Mouse (Mus musculus) embryonic facial prominence, embryonic 11.5 days (tissue): ENCODE results near the gene Cdh6. TPM values are rescaled to one million over a fixed set of nuclear protein-coding genes. Genes with fewer than 3 reads are reported as not detected.
A peak's percentile ranks its signal among the peaks of the same experiment; 100 is the strongest.

ENCODE experiments used
- ATAC-seq: fragments of 200-750 bp; cut with Nextera tagmentation; replicated peaks from 2 replicates; pipeline ENCODE4 v1.8.0; 2017; ENCODE audit warnings: low read depth; ENCODE audit not compliant: insufficient number of reproducible peaks, low FRiP score, low TSS enrichment
- DNase-seq: peaks from one replicate; pipeline ENCODE4 v3.0.0-alpha.2; 2015; ENCODE audit warnings: low spot score
- H3K27ac ChIP-seq: fragments of 300-500 bp; sonication (generic); replicated peaks from 2 replicates; pipeline ENCODE4 v1.5.1; 2014; ENCODE audit warnings: mild to moderate bottlenecking, low read depth, low read length, control low read depth
- H3K27me3 ChIP-seq: fragments of 300-500 bp; sonication (generic); 2 replicates; pipeline ENCODE4 v1.6.1; 2014; ENCODE audit warnings: mild to moderate bottlenecking, low read length, moderate library complexity, mixed read lengths; ENCODE audit not compliant: control insufficient read depth, insufficient read depth
- H3K36me3 ChIP-seq: fragments of 300-500 bp; sonication (generic); replicated peaks from 2 replicates; pipeline ENCODE4 v1.6.1; 2014; ENCODE audit warnings: low read depth, mild to moderate bottlenecking, low read length, moderate library complexity, mixed read lengths; ENCODE audit not compliant: control insufficient read depth, insufficient read depth
- H3K4me1 ChIP-seq: fragments of 300-500 bp; sonication (generic); 2 replicates; pipeline ENCODE4 v1.6.1; 2014; ENCODE audit warnings: low read length, mixed read lengths; ENCODE audit not compliant: control insufficient read depth, insufficient read depth
- H3K4me2 ChIP-seq: fragments of 300-500 bp; sonication (generic); 2 replicates; pipeline ENCODE4 v1.6.1; 2014; ENCODE audit warnings: low read depth, mild to moderate bottlenecking, control low read depth, low read length, moderate library complexity
- H3K4me3 ChIP-seq: fragments of 300-500 bp; sonication (generic); 2 replicates; pipeline ENCODE4 v1.5.1; 2014; ENCODE audit warnings: low read depth, low read length, control low read depth
- H3K9ac ChIP-seq: fragments of 300-500 bp; sonication (generic); replicated peaks from 2 replicates; pipeline ENCODE4 v1.6.1; 2014; ENCODE audit warnings: mild to moderate bottlenecking, control low read depth, low read length
- H3K9me3 ChIP-seq: fragments of 300-500 bp; sonication (generic); replicated peaks from 2 replicates; pipeline ENCODE4 v1.6.1; 2016; ENCODE audit warnings: mild to moderate bottlenecking, low read length, inconsistent platforms, mixed read lengths; ENCODE audit not compliant: control insufficient read depth
- WGBS: fragments of 180-500 bp; shearing (Covaris S2); extraction: QIAGEN DNeasy Blood & Tissue Kit; methylation state at CpG from one replicate; pipeline ENCODE4 v1.1.7; 2014; 5-methylcytosine and 5-hydroxymethylcytosine counted together
- polyA plus RNA-seq: library from polyadenylated mRNA; unstranded; fragments of >200 nt; fragmentation: Nextera tagmentation; extraction: Ambion mirVana; gene quantifications from 2 replicates; pipeline ENCODE4 v1.2.1, GENCODE M21; 2014

The Cdh6 gene
- polyA plus RNA-seq, 1 experiment from 2014 or later = 14.6 TPM

DNA sequence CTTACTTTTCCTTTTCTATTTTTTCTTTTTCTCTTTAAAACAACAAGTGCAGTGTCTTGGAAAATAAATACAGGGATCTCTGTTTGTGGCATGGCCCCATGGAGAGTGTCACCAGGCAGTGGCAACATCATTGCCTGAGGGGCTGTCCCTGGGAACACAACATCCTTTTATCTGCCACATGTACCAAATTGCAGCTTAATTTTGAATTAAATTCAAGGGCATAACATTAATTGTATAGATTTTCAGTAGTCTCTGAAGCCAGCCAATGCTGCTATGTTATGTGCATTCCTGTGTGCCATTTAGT, 105.3 kb downstream of the Cdh6 start:
- Histone ChIP-seq H3K9ac (no peak overlapping the region), H3K9me3 (no peaks in the 10 kb centered on the region), H3K4me2 (no peak overlapping the region), H3K36me3 (no peaks in the 10 kb centered on the region), H3K4me1 (no peaks in the 10 kb centered on the region), H3K27ac (no peak overlapping the region), H3K4me3 (no peak overlapping the region), H3K27me3 (no peaks in the 10 kb centered on the region)
- no peak for DNase-seq
- no peak for ATAC-seq

DNA sequence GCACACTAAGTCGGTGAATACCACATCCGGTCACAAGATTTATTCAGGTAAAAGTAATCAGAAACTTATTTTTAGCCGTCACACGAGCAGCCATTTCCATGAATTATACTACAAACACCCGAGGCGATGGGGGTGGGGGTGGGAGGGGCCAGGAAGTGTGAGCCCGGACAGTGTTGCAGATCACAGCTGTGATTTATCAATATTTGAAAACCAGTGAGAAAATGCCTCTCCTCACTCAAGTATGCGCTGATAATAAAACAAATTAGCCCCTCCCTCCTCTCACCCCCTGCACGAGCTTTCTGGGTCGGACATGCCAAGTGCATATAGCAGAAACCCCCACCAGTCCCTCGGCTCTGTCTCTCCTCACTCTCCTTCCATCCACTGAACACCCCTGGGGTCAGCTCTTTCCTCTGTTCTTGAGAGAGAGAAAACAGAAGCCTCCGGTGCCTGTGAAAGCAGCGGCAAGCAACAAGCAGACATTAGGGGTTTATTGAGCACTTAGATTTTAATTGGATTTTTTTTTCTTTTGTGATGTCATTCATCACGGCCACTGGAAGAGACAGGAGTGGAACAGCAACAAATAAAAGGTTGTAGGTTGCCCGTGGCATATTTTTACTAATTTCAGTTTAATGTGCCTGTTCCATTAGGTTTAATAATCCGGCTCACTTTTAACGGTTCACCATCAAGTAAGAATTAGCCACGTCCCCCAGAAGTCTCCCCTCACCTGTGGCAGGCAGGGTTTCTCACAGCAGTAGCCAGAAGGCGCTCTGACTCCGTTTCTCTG, 105.9 kb downstream of the Cdh6 start:
- 37% methylated on average over 20 of the region's 20 CpGs for WGBS
- Histone ChIP-seq H3K4me3 (0 out of 2 replicates have a peak overlapping the region, but pooled peaks have one; percentile 2), H3K27ac (no peak overlapping the region), H3K36me3 (no peaks in the 10 kb centered on the region), H3K9me3 (no peaks in the 10 kb centered on the region), H3K4me2 (peak overlapping the region; percentile 2; the same call in 1 of the 2 replicates), H3K4me1 (no peaks in the 10 kb centered on the region), H3K9ac (no peak overlapping the region), H3K27me3 (no peaks in the 10 kb centered on the region)
- ATAC-seq = peak; percentile 61; the same call in 1 of the 2 replicates
- DNase-seq = no peak

DNA sequence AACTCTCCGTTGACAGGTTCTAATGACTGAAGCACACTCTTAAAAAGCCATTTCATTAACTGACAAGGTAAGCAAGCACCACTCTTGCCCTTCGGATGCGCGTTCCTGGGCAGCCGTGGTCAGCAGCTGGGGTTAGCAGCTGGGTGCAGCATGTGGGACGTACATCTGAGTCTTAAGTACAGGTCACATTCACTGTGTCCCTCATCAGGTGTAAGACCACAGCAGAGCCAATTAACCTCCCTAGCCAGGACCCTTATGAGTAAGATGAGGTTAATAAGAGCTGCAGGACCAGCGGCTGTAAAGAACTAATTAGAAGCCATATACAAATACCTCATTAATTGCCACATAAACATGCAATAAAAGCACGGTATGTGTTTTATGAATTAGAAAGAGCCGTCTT, 106.7 kb downstream of the Cdh6 start:
- Histone ChIP-seq H3K9ac (no peak overlapping the region), H3K36me3 (no peaks in the 10 kb centered on the region), H3K27me3 (no peaks in the 10 kb centered on the region), H3K4me3 (no peak overlapping the region), H3K4me2 (no peak overlapping the region), H3K9me3 (no peaks in the 10 kb centered on the region), H3K27ac (no peak overlapping the region), H3K4me1 (no peaks in the 10 kb centered on the region)
- 51% methylated on average over 9 of the region's 9 CpGs for WGBS
- no peak for DNase-seq
- no peak for ATAC-seq

DNA sequence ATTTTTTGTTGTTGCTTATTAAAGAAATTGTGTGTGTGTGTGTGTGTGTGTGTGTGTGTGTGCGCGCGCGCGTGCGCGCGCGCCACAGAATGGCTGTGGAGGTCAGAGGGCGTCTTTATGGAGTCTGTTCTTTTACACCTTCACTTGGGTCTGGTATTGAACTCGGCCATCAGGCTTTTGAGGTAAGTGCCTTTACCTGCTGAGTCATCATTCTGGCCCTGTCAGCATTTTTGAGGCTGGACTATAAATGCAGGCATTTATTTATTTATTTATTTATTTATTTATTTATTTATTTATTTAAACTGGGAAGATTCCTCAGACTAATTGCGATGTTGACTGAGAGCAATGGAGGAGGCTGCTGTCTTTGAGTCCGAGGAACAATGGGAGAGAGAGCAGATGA, 109.8 kb downstream of the Cdh6 start:
- Histone ChIP-seq H3K9me3 (no peaks in the 10 kb centered on the region), H3K4me3 (no peak overlapping the region), H3K4me1 (no peaks in the 10 kb centered on the region), H3K36me3 (no peaks in the 10 kb centered on the region), H3K27ac (no peak overlapping the region), H3K27me3 (no peaks in the 10 kb centered on the region), H3K4me2 (no peak overlapping the region), H3K9ac (no peak overlapping the region)
- 94% methylated on average over 13 of the region's 13 CpGs for WGBS
- ATAC-seq = no peak
- no peak for DNase-seq

DNA sequence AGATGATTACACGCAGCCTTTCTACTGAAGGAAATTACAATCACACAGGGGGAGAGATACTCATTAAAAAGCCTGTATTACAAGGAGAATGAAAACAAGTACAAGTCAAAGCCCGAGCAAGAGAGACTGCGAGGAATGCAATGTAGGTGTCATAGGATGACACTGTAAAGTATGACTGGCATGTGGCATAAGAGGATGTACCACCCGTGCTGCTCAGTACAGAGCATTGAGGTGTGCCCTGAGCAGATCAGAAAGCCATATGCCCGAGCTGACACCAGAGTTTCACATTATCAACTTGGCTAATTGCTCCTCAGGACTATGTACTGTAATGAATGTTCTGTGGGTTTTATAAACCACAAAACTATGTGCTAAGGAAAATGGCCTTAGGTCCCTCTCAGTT, 115.7 kb downstream of the Cdh6 start:
- Histone ChIP-seq H3K4me3 (no peak overlapping the region), H3K27ac (no peak overlapping the region), H3K9ac (no peak overlapping the region), H3K9me3 (no peaks in the 10 kb centered on the region), H3K4me1 (no peaks in the 10 kb centered on the region), H3K4me2 (no peak overlapping the region), H3K36me3 (no peaks in the 10 kb centered on the region), H3K27me3 (no peaks in the 10 kb centered on the region)
- DNase-seq (no peak), ATAC-seq (no peak)
- 87% methylated on average over 5 of the region's 5 CpGs for WGBS

DNA sequence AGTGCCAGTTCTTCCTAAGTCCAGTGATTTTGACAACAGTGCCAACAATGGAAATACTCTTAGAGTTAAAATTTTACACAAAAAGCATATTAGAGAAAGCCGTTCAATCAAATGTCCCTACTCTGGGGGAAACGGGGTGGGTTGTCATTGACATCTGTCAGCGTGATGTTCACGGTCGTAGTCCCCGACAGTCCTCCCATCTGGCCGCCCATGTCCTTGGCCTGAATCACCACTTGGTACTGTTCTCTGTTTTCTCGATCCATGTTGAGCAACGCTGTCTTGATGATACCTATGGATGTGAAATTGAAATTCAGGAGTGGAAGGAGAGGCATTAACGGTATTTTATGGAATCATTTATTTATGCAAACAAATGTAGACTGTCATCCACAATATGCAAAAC, 116.2 kb downstream of the Cdh6 start:
- H3K9me3 ChIP-seq = no peaks in the 10 kb centered on the region
- no peak overlapping the region for H3K27ac ChIP-seq
- 93% methylated on average over 10 of the region's 10 CpGs for WGBS
- H3K9ac ChIP-seq = no peak overlapping the region
- H3K27me3 ChIP-seq = no peaks in the 10 kb centered on the region
- no peaks in the 10 kb centered on the region for H3K4me1 ChIP-seq
- ATAC-seq (no peak), DNase-seq (no peak)
- no peaks in the 10 kb centered on the region for H3K36me3 ChIP-seq
- no peak overlapping the region for H3K4me3 ChIP-seq
- H3K4me2 ChIP-seq = no peak overlapping the region

DNA sequence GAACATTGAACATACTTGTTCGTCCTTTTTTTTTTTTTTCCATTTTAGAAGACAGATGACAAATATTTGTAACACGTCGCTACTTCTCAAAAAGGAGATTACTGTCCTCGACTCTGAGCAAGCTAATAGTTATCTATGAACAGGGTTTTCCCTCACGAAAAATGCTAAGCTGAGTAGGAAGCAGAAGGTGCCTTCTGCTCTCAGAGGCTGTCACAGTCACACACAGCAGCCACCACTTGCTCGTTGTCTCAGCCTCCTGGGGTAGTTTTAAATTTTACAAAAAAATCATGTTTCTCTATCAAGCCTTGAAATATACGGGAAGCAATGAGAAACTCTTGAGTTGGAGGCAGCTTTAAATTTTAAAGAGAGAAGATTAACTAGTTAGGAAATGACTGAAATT, 125.6 kb downstream of the Cdh6 start:
- H3K27ac ChIP-seq = no peak overlapping the region
- WGBS = 91% methylated on average over 7 of the region's 7 CpGs
- no peak overlapping the region for H3K4me3 ChIP-seq
- no peaks in the 10 kb centered on the region for H3K9me3 ChIP-seq
- no peak for DNase-seq
- no peaks in the 10 kb centered on the region for H3K36me3 ChIP-seq
- ATAC-seq = no peak
- no peaks in the 10 kb centered on the region for H3K4me1 ChIP-seq
- H3K9ac ChIP-seq = no peak overlapping the region
- no peak overlapping the region for H3K4me2 ChIP-seq
- H3K27me3 ChIP-seq = no peaks in the 10 kb centered on the region

DNA sequence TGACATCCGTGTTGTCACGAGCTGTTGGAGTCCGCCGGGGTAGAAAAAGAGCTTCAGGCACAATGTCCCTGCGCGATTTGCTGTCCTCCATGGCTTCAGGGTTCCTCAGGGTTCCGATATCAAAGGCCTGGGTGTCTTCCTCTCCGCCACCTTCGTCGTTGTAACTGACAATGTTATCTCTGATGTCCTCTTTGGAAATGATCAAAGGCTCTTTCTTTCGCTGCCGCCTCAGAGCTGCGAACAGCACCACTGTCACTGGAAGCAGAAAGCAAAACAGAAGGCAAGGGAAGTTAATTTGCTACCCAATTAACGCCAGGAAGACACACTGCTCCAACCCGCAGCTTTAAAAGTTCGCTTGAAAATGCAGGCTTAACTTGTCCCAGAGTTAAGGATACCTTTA, 139.0 kb downstream of the Cdh6 start:
- H3K4me3 ChIP-seq = no peak overlapping the region
- no peaks in the 10 kb centered on the region for H3K27me3 ChIP-seq
- 57% methylated on average over 16 of the region's 16 CpGs for WGBS
- DNase-seq = no peak
- no peak overlapping the region for H3K4me2 ChIP-seq
- H3K4me1 ChIP-seq = no peaks in the 10 kb centered on the region
- H3K36me3 ChIP-seq = no peaks in the 10 kb centered on the region
- no peak for ATAC-seq
- H3K27ac ChIP-seq = no peak overlapping the region
- no peaks in the 10 kb centered on the region for H3K9me3 ChIP-seq
- H3K9ac ChIP-seq = no peak overlapping the region
